Mouse (Mus musculus) CD4-positive naive resting alpha-beta T cell, adult 57 days (primary cell): Measurements from ENCODE around the gene Olfr97. TPM values are rescaled to one million over a fixed set of nuclear protein-coding genes. Genes with fewer than 3 reads are reported as not detected.

ENCODE experiments used
- total RNA-seq: library from RNA; stranded (reverse); gene quantifications from one replicate; pipeline ENCODE4 v1.2.4, GENCODE M21; 2023

Olfr97 gene
- total RNA-seq = not detected

DNA sequence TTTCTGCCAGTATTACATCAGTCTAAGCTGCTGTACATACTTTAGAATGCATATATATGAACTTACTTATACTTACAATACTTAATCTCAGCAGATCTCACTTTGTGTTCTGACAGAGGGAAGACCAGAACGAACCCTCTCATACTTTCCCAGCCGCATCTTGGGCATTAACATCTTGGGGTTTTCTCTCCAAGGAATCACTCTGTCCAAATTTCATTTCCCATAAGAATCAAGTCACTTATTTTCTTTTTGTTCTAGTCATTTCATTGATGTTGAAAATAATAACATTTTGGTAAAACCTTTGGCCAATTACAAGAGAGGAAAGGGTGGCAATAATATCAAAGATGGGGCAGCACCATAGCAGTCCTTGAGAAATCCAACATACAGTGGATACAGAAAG is at the start of gene Olfr97:
TSS of gene Olfr97 (minus strand) at position 101 of the 400 bp plus-strand sequence.

DNA sequence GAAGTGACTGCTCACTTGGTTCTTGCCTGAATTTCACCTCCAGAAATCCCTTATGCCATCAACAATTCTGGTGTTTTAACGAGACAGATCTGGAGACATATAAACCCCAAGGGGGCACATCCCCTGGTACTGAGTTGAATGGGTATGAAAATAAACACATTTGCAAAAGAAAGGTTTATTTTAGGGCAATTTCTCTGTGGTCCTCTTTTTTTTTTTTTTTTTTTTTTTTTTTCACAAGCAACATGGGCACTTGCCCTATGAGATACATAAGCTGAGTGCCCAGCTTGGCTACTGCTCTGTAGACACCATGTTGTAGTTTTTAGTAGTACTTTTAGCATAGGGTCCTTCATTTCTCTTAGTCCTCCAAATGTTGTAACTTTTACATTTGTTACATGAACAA is 46.2 kb upstream of the Olfr97 start, which contains the start of gene Olfr99:
TSS of gene Olfr99 (minus strand) at position 101 of the 400 bp plus-strand sequence.

DNA sequence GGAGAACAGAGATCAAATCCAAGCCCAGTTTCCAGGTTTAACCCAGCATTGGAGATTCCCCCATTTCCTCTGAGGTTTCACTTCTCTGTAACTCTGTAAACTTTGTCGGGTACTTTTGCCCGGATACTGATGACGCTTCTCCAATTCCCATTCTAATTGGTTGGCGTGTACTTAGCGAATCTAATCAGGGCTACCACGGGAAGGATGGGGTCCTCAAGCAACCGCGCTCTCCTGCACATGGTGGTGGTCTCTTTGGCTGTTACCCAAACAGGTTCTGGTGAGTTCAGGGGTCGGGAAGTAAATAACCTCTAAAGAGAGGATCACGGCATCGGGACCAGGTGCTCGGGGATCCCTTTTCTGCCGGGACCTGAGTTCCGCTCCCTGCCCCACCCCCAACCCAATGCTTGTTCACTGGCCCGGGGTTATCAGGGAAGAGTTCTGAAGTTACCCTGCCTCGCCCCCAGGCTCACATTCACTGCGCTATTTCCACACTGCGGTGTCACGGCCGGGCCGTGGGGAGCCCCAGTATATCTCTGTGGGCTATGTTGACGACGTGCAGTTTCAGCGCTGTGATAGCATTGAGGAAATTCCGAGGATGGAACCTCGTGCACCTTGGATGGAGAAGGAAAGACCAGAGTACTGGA is 33.0 kb upstream of the Olfr97 start, which contains the start of gene H2-M3:
TSS of gene H2-M3 (plus strand) at position 163 of the 644 bp plus-strand sequence.

DNA sequence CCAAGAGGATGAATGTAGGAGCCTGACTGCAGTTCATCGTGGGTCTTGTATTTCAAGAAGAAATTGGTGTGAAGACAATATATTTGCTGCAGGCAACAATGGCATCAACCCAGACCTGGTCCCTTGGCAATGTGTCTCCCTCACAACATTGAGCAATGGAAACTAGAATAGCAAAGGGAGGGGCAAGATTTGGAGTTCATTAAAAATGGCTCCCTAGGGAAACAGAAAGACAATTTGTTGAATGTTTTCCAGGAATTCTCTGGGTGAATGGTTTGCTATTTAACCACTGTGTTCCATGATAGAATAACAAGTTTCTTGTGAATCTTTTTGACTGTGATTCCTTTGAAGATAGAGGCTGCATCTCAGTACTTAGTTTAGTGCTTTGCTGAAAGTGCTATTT is 26.5 kb upstream of the Olfr97 start, which contains the start of gene Olfr98:
TSS of gene Olfr98 (minus strand) at position 124 of the 400 bp plus-strand sequence.

DNA sequence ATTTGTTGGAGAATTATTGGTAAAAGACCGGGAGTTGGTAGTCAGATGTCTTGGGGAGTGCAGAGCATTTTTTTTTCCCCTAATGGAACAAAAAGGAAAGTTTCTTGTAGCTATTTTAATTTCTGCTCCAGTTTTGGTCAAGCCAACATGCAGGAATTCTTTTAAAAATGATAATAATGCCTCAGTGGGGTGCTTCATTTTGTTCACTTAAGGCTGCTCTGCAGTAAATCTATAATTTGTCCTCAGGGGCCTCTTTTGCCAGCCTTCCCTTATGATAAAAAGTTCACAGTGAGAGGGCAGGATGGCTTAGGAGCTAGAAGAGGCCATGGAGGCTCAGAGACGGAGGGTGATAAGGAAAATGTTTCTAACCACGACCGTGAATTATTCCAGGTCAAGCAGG is 17.3 kb downstream of the Olfr97 start, which contains the start of gene Olfr96:
TSS of gene Olfr96 (plus strand) at position 301 of the 400 bp plus-strand sequence.

DNA sequence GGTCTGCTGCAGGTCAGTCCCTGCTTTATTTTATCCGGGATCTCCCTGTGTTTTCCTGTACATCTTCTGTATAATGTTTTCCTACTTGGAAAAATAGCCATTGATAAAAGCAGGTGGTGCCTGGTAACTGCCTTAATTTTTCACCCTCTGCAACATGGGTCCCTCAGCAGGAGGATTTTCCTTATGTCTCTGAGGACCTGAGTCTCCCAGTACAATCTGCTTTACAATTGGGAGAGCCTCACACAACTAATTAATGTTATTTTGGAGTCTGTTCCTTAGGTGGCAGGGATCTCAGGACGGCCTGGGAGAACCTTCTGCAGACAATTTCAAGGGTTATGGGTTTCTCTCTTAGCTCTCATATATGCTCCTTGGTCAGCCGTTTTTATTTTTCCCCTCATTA is 24.1 kb downstream of the Olfr97 start, which contains the start of gene Olfr95:
TSS of gene Olfr95 (minus strand) at position 101 of the 400 bp plus-strand sequence.

DNA sequence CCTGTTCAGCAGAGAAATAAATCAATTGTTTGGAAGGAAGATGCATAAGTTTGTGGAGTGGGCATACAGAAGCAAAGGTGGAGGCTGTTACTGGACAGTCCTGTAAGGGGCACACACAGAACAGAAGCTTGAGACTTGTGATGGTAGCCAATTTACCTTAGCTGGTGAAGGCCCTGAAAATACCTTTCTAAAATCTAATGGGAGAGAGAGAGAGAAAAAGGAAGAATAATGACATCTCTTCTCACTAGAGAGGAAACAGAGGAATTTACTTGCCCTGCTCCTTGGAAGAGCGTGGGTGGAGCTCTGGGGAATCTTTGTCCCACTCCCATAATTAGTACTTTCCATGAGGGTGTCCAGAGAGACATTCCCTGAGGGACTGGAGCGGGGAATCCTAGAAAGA is 36.2 kb downstream of the Olfr97 start, which contains the start of gene Olfr94:
TSS of gene Olfr94 (minus strand) at position 101 of the 400 bp plus-strand sequence.

DNA sequence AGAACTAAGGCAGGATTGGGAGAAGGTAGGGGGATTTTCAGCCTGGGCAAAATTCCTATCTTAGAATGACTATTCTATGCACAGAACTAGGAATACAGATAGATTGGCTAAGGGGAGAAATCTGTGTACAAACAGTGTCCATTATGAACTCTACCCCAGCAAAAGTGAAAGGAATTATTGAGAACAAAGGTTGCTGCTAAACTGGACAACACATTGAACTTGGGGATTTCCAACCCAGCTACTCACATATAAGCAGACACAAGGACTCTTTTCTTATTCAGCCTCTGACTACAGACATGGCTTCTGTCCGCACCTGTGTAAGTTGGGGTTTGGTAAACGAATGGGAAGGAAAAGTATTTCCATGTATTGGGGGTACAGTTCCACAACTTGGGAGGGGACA is 43.5 kb downstream of the Olfr97 start, which contains the start of gene Ubd:
TSS of gene Ubd (plus strand) at position 237 of the 400 bp plus-strand sequence.

Other genes with a start within 250 kb of the Olfr97 start
- gene H2-M5, start 247.8 kb downstream of the Olfr97 start, total RNA-seq = not detected
- gene Zfp57, start 236.2 kb downstream of the Olfr97 start, total RNA-seq = not detected
- not detected for gene Mog, start 213.9 kb downstream of the Olfr97 start, total RNA-seq
- gene Gabbr1, start 191.4 kb downstream of the Olfr97 start, total RNA-seq = 116 TPM
- gene Olfr90, start 148.8 kb downstream of the Olfr97 start, total RNA-seq = not detected
- not detected for gene Olfr91, start 139.1 kb downstream of the Olfr97 start, total RNA-seq
- not detected for gene Olfr92, start 117.2 kb downstream of the Olfr97 start, total RNA-seq
- not detected for gene Olfr93, start 75.8 kb downstream of the Olfr97 start, total RNA-seq
- not detected for gene Ubd, start 43.4 kb downstream of the Olfr97 start, total RNA-seq
- gene Olfr94, start 36.3 kb downstream of the Olfr97 start, total RNA-seq = not detected
- gene Olfr95, start 24.2 kb downstream of the Olfr97 start, total RNA-seq = not detected
- gene Olfr96, start 17.2 kb downstream of the Olfr97 start, total RNA-seq = not detected
- not detected for gene Olfr98, start 26.4 kb upstream of the Olfr97 start, total RNA-seq
- gene H2-M3, start 32.9 kb upstream of the Olfr97 start, total RNA-seq = 28.4 TPM
- not detected for gene Olfr99, start 46.1 kb upstream of the Olfr97 start, total RNA-seq
- gene Olfr101, start 67.0 kb upstream of the Olfr97 start, total RNA-seq = not detected
- gene Olfr102, start 79.7 kb upstream of the Olfr97 start, total RNA-seq = not detected
- gene Olfr103, start 102.4 kb upstream of the Olfr97 start, total RNA-seq = not detected
- not detected for gene Olfr104-ps, start 122.3 kb upstream of the Olfr97 start, total RNA-seq
- not detected for gene Olfr105-ps, start 141.7 kb upstream of the Olfr97 start, total RNA-seq
- gene Olfr106-ps, start 153.1 kb upstream of the Olfr97 start, total RNA-seq = not detected
- gene Olfr107, start 161.9 kb upstream of the Olfr97 start, total RNA-seq = not detected
- gene Olfr108, start 208.2 kb upstream of the Olfr97 start, total RNA-seq = not detected
- not detected for gene Olfr109, start 221.6 kb upstream of the Olfr97 start, total RNA-seq
- not detected for gene H2-M2, start 246.2 kb upstream of the Olfr97 start, total RNA-seq